Mouse (Mus musculus) thymus, adult 2 months (tissue): ENCODE data around the gene Gcc2.

Experiments
- CTCF ChIP-seq: fragments of 200-500 bp; IDR thresholded peaks from 2 replicates; pipeline ENCODE4 v1.5.1; 2012; ENCODE audit warnings: mild to moderate bottlenecking, control low read depth, low read length, moderate library complexity, borderline replicate concordance; ENCODE audit not compliant: control insufficient read depth, poor library complexity, insufficient read depth; ENCODE audit errors: extremely low read depth
- POLR2A ChIP-seq: fragments of 200-500 bp; IDR thresholded peaks from 2 replicates; pipeline ENCODE4 v1.6.1; 2012; ENCODE audit warnings: mild to moderate bottlenecking, low read length, control low read depth, moderate library complexity; ENCODE audit not compliant: control insufficient read depth, poor library complexity, insufficient read depth; ENCODE audit errors: extremely low read depth

DNA sequence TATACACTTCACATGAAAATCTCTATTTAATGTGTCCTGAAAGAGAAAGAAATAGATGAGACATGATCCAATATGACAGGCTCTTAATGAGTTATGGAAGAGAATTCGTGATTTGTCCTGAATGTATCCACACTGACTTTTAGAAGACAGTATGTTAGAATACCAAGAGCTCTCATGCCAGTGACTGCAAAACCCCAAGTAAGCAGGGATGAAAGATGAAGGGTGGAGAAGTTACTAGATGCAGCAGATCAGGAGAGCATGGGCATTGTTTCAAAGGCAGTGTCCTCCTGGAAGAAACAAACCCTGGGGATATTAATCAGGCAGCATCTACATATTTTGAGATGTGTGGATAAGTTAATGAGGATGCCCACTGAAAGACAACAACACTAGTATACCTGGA, 44.8 kb upstream of the Gcc2 start:
- TF ChIP-seq CTCF: no peak
- TF ChIP-seq POLR2A: no peak
